Mouse (Mus musculus) midbrain, embryonic 13.5 days (tissue): ENCODE measurements around the gene Catsperg2. TPM values are rescaled to one million over a fixed set of nuclear protein-coding genes. Genes with fewer than 3 reads are reported as not detected.
A peak's percentile ranks its signal among the peaks of the same experiment; 100 is the strongest.
"Not testable (repeated sequence)": the region's sequence is repeated elsewhere in the genome, so short reads cannot be mapped to it uniquely, and the experiment has no call there.

ENCODE experiments used
- ATAC-seq: fragments of 200-750 bp; cut with Nextera tagmentation; 2 replicates; pipeline ENCODE4 v1.8.0; 2017; ENCODE audit warnings: mild to moderate bottlenecking, moderate TSS enrichment, moderate library complexity
- H3K27ac ChIP-seq: fragments of 300-500 bp; sonication (generic); 2 replicates; pipeline ENCODE4 v1.5.1; 2015; ENCODE audit warnings: inconsistent platforms, mild to moderate bottlenecking, moderate library complexity
- H3K27me3 ChIP-seq: fragments of 300-500 bp; sonication (generic); 2 replicates; pipeline ENCODE4 v1.6.1; 2015; ENCODE audit warnings: mild to moderate bottlenecking, inconsistent platforms
- H3K36me3 ChIP-seq: fragments of 300-500 bp; sonication (generic); 2 replicates; pipeline ENCODE4 v1.6.1; 2015; ENCODE audit warnings: mild to moderate bottlenecking, inconsistent platforms
- H3K4me1 ChIP-seq: fragments of 300-500 bp; sonication (generic); replicated peaks from 2 replicates; pipeline ENCODE4 v1.6.1; 2015; ENCODE audit warnings: inconsistent platforms
- H3K4me2 ChIP-seq: fragments of 300-500 bp; sonication (generic); replicated peaks from 2 replicates; pipeline ENCODE4 v1.6.1; 2015; ENCODE audit warnings: moderate library complexity, mild to moderate bottlenecking, inconsistent platforms
- H3K4me3 ChIP-seq: fragments of 300-500 bp; sonication (generic); replicated peaks from 2 replicates; pipeline ENCODE4 v1.5.1; 2015; ENCODE audit warnings: mild to moderate bottlenecking, inconsistent platforms
- H3K9ac ChIP-seq: fragments of 300-500 bp; sonication (generic); replicated peaks from 2 replicates; pipeline ENCODE4 v1.6.1; 2015; ENCODE audit warnings: mild to moderate bottlenecking, inconsistent platforms
- H3K9me3 ChIP-seq: fragments of 300-500 bp; sonication (generic); 2 replicates; pipeline ENCODE4 v1.6.1; 2016; ENCODE audit warnings: mild to moderate bottlenecking, inconsistent platforms
- WGBS: fragments of 180-500 bp; shearing (Covaris S2); methylation state at CpG from one replicate; pipeline ENCODE4 v1.1.7; 2015; 5-methylcytosine and 5-hydroxymethylcytosine counted together
- polyA plus RNA-seq: library from polyadenylated mRNA; unstranded; fragments of >200 nt; fragmentation: Nextera tagmentation; extraction: Ambion mirVana; gene quantifications from 2 replicates; pipeline ENCODE4 v1.2.1, GENCODE M21; 2015

Catsperg2 gene
- 0.32 and 0.59 TPM in 2 replicates for polyA plus RNA-seq

GRCm38 (mm10) chr7:29726860-29727259 is at the start of gene Catsperg2:
TSS of gene Catsperg2 (minus strand) at chr7:29727032.
- not testable (repeated sequence) for H3K27ac ChIP-seq, H3K4me3 ChIP-seq, H3K9ac ChIP-seq, H3K4me1 ChIP-seq, H3K27me3 ChIP-seq, H3K36me3 ChIP-seq, H3K4me2 ChIP-seq, H3K9me3 ChIP-seq
- ATAC-seq, result 0 out of 2 replicates have a peak, but pooled peaks have one; percentile 60
- 66% methylated on average over 11 of the region's 11 CpGs for WGBS

- WGBS, result 97% methylated on average over 19 of the region's 19 CpGs
- Histone ChIP-seq H3K36me3 (peaks cover 74% of the 10 kb centered on the region), H3K4me2 (no peak overlapping the region), H3K27me3 (no peaks in the 10 kb centered on the region), H3K9me3 (no peaks in the 10 kb centered on the region), H3K4me1 (no peaks in the 10 kb centered on the region), H3K9ac (no peak overlapping the region), H3K27ac (no peak overlapping the region), H3K4me3 (no peak overlapping the region)
- no peak for ATAC-seq
Observed at GRCm38 (mm10) chr7:29776568-29776967, 49.7 kb upstream of the Catsperg2 start.

GRCm38 (mm10) chr7:29774371-29774770 is 47.5 kb upstream of the Catsperg2 start:
- 91% methylated on average over 3 of the region's 3 CpGs for WGBS
- H3K9ac ChIP-seq, result no peak overlapping the region
- no peaks in the 10 kb centered on the region for H3K9me3 ChIP-seq
- peaks cover 70% of the 10 kb centered on the region for H3K36me3 ChIP-seq
- no peaks in the 10 kb centered on the region for H3K27me3 ChIP-seq
- H3K27ac ChIP-seq, result no peak overlapping the region
- H3K4me2 ChIP-seq, result no peak overlapping the region
- no peak overlapping the region for H3K4me3 ChIP-seq
- peaks cover 7% of the 10 kb centered on the region for H3K4me1 ChIP-seq
- no peak for ATAC-seq

GRCm38 (mm10) chr7:29773503-29773902 is 46.7 kb upstream of the Catsperg2 start:
- Histone ChIP-seq H3K27me3 (no peaks in the 10 kb centered on the region), H3K36me3 (peaks cover 62% of the 10 kb centered on the region), H3K4me2 (no peak overlapping the region), H3K4me3 (no peak overlapping the region), H3K9ac (no peak overlapping the region), H3K27ac (no peak overlapping the region), H3K9me3 (no peaks in the 10 kb centered on the region), H3K4me1 (peaks cover 13% of the 10 kb centered on the region)
- ATAC-seq, result no peak
- 92% methylated on average over 7 of the region's 7 CpGs for WGBS

GRCm38 (mm10) chr7:29768980-29769379 is 42.1 kb upstream of the Catsperg2 start:
- Histone ChIP-seq H3K27me3 (no peaks in the 10 kb centered on the region), H3K9me3 (no peaks in the 10 kb centered on the region), H3K4me3 (peak overlapping the region; percentile 79), H3K27ac (no peak overlapping the region), H3K9ac (peak overlapping the region; percentile 74), H3K4me1 (peaks cover 22% of the 10 kb centered on the region), H3K4me2 (peak overlapping the region; percentile 73), H3K36me3 (peaks cover 19% of the 10 kb centered on the region)
- 12% methylated on average over 10 of the region's 10 CpGs for WGBS
- ATAC-seq, result no peak

GRCm38 (mm10) chr7:29768090-29768900 is 41.5 kb upstream of the Catsperg2 start, which contains the start of gene Zfp84:
TSS of gene Zfp84 (plus strand) at chr7:29768552.
- peak within 1 kb of the TSS; percentile 73 for H3K4me2 ChIP-seq

GRCm38 (mm10) chr7:29767058-29767686 is 40.3 kb upstream of the Catsperg2 start:
- H3K9me3 ChIP-seq, result no peaks in the 10 kb centered on the region
- H3K4me1 ChIP-seq, result peaks cover 22% of the 10 kb centered on the region
- peak overlapping the region; percentile 77 for H3K27ac ChIP-seq
- H3K27me3 ChIP-seq, result no peaks in the 10 kb centered on the region
- peak overlapping the region; percentile 25 for H3K9ac ChIP-seq
- WGBS, result under 1% methylated on average over 15 of the region's 15 CpGs
- H3K4me3 ChIP-seq, result peak overlapping the region; percentile 79
- H3K36me3 ChIP-seq, result peaks cover 5% of the 10 kb centered on the region
- ATAC-seq, result peak; percentile 49
- peak overlapping the region; percentile 73 for H3K4me2 ChIP-seq

More at GRCm38 (mm10) chr7:29768090-29768900, 41.5 kb upstream of the Catsperg2 start, which contains the start of gene Zfp84:
- peaks cover 12% of the 10 kb centered on the region for H3K36me3 ChIP-seq
- no peaks in the 10 kb centered on the region for H3K27me3 ChIP-seq
- H3K4me1 ChIP-seq, result peaks cover 22% of the 10 kb centered on the region
- under 1% methylated on average over 32 of the region's 32 CpGs for WGBS
- H3K9ac ChIP-seq, result peak within 1 kb of the TSS; percentile 74
- peak within 1 kb of the TSS; percentile 79 for H3K4me3 ChIP-seq
- H3K27ac ChIP-seq, result peak within 1 kb of the TSS; percentile 77
- peak; percentile 96 for ATAC-seq
- no peaks in the 10 kb centered on the region for H3K9me3 ChIP-seq

GRCm38 (mm10) chr7:29764702-29765101 is 37.9 kb upstream of the Catsperg2 start:
- Histone ChIP-seq H3K9me3 (no peaks in the 10 kb centered on the region), H3K9ac (no peak overlapping the region), H3K36me3 (no peaks in the 10 kb centered on the region), H3K4me2 (no peak overlapping the region), H3K27me3 (no peaks in the 10 kb centered on the region), H3K27ac (no peak overlapping the region), H3K4me1 (peaks cover 17% of the 10 kb centered on the region), H3K4me3 (no peak overlapping the region)
- WGBS, result 86% methylated on average over 7 of the region's 7 CpGs
- ATAC-seq, result no peak

- Histone ChIP-seq H3K27me3 (no peaks in the 10 kb centered on the region), H3K4me2 (no peak overlapping the region), H3K27ac (no peak overlapping the region), H3K9ac (no peak overlapping the region), H3K9me3 (no peaks in the 10 kb centered on the region), H3K36me3 (no peaks in the 10 kb centered on the region), H3K4me1 (no peaks in the 10 kb centered on the region), H3K4me3 (no peak overlapping the region)
- 89% methylated on average over 5 of the region's 5 CpGs for WGBS
- no peak for ATAC-seq
Observed at GRCm38 (mm10) chr7:29760476-29760875, 33.6 kb upstream of the Catsperg2 start.

GRCm38 (mm10) chr7:29742258-29742657 is 15.4 kb upstream of the Catsperg2 start:
- no peaks in the 10 kb centered on the region for H3K36me3 ChIP-seq
- H3K4me1 ChIP-seq, result no peaks in the 10 kb centered on the region
- no peak overlapping the region for H3K27ac ChIP-seq
- no peak overlapping the region for H3K4me2 ChIP-seq
- H3K4me3 ChIP-seq, result no peak overlapping the region
- H3K9ac ChIP-seq, result no peak overlapping the region
- no peak for ATAC-seq
- WGBS, result 87% methylated on average over 3 of the region's 3 CpGs
- H3K27me3 ChIP-seq, result no peaks in the 10 kb centered on the region
- H3K9me3 ChIP-seq, result no peaks in the 10 kb centered on the region; the same call in 1 of the 2 replicates

GRCm38 (mm10) chr7:29728055-29728454 is 1.2 kb upstream of the Catsperg2 start:
- H3K4me2 ChIP-seq, result no peak overlapping the region
- no peaks in the 10 kb centered on the region for H3K4me1 ChIP-seq
- no peak for ATAC-seq
- no peaks in the 10 kb centered on the region for H3K36me3 ChIP-seq
- no peak overlapping the region for H3K9ac ChIP-seq
- no peak overlapping the region for H3K27ac ChIP-seq
- H3K9me3 ChIP-seq, result 0 out of 2 replicates have a peak, but pooled peaks cover 4% of the 10 kb centered on the region
- no peaks in the 10 kb centered on the region for H3K27me3 ChIP-seq
- H3K4me3 ChIP-seq, result no peak overlapping the region
- 100% methylated on average over 2 of the region's 2 CpGs for WGBS

- H3K36me3 ChIP-seq, H3K4me2 ChIP-seq, H3K9me3 ChIP-seq, H3K4me1 ChIP-seq, ATAC-seq, H3K9ac ChIP-seq, H3K27ac ChIP-seq, H3K4me3 ChIP-seq, H3K27me3 ChIP-seq: not testable (repeated sequence)
- 41% methylated on average over 17 of the region's 17 CpGs for WGBS
Observed at GRCm38 (mm10) chr7:29725461-29726142, 1.2 kb downstream of the Catsperg2 start.
